Mouse (Mus musculus) sigmoid colon, adult 10 weeks (tissue): Measurements from ENCODE around the gene Tas2r115. TPM values are rescaled to one million over a fixed set of nuclear protein-coding genes. Genes with fewer than 3 reads are reported as not detected.

ENCODE experiments used
- polyA plus RNA-seq: library from polyadenylated mRNA; stranded (reverse); fragments of 350-450 nt; fragmentation: Illumina TruSeq; extraction: RNeasy Lipid Tissue Mini Kit (QIAGEN cat#74804); gene quantifications from one replicate; pipeline ENCODE4 v1.2.3, GENCODE M21; 2014; ENCODE audit warnings: low read depth, low replicate concordance

Gene Tas2r115
- not detected for polyA plus RNA-seq

DNA sequence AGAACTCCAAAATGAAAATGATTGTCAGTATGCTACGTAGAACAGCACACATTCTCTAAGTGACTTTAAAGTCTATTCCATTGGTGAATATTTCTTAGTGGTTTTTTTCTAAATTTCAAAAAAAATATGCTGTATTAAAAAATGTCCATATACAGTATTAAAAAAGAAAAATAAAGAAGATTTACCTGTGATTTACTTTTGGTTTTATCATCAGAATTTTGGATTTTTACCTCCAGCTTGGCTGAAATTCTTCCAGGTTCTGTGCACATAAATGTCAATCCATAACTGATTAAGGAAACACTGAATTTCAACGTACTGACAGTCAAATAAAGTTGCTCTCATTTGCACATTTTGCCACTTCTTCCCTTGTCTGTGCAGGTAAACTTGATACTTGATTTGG, at the start of gene Tas2r115:
Gene Tas2r115, minus strand, starts transcription at position 101 of the 400 bp plus-strand sequence.

DNA sequence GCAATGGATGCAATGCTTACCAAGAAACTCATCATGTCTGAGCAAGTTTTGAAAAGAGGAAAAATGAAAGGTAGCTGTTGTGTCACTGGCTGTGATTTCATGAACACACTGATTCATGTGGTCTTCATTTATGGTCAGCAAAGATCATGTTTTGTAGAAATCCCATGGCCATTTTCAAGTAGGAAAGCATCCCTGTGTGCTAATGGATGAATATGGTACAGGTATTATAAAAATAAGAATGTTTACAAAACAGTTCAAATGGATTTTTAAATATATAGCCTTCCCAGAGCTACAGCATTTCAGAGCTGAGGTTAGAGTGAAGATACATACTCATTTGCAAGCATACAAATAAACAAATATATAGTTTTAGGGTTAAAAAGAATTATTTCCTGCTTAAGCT, 40.2 kb upstream of the Tas2r115 start, which contains the start of gene Tas2r136:
Gene Tas2r136, minus strand, starts transcription at position 101 of the 400 bp plus-strand sequence.

GRCm38 (mm10) chr6:132761831-132762230, 24.0 kb upstream of the Tas2r115 start, which contains the start of gene Tas2r102:
Gene Tas2r102, plus strand, starts transcription at chr6:132762131.

DNA sequence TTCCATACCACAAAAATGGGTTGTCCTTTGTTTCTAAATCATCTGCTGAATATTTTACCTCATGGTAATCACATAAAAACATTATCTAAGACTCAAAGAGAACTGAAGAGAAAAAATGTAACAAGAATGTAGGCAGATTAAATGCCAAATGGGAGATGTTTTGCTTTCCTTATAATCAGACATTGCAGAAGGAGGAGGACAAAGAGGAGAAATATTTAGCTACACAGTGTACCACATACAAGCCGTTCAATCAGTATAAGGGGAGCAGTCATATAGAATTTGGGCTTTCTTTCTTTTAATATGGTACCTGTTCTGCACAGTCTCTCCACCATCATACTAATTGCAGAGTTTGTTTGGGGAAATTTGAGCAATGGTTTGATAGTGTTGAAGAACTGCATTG, 16.6 kb upstream of the Tas2r115 start, which contains the start of gene Tas2r124:
Gene Tas2r124, plus strand, starts transcription at position 301 of the 400 bp plus-strand sequence.

GRCm38 (mm10) chr6:132711828-132712227, 26.0 kb downstream of the Tas2r115 start, which contains the start of gene Tas2r122:
Gene Tas2r122, minus strand, starts transcription at chr6:132711928.

GRCm38 (mm10) chr6:132700907-132701306, 36.9 kb downstream of the Tas2r115 start, which contains the start of gene Tas2r121:
Gene Tas2r121, minus strand, starts transcription at chr6:132701007.

Other genes with a start within 250 kb of the Tas2r115 start
- not detected for gene Prh1, start 168.2 kb downstream of the Tas2r115 start, polyA plus RNA-seq
- gene Prp2, start 142.1 kb downstream of the Tas2r115 start, polyA plus RNA-seq: not detected
- not detected for gene A630073D07Rik, start 86.5 kb downstream of the Tas2r115 start, polyA plus RNA-seq
- not detected for gene Tas2r120, start 81.1 kb downstream of the Tas2r115 start, polyA plus RNA-seq
- not detected for gene Tas2r121, start 37.0 kb downstream of the Tas2r115 start, polyA plus RNA-seq
- not detected for gene Tas2r122, start 26.1 kb downstream of the Tas2r115 start, polyA plus RNA-seq
- gene Tas2r124, start 16.7 kb upstream of the Tas2r115 start, polyA plus RNA-seq: not detected
- not detected for gene Tas2r102, start 24.1 kb upstream of the Tas2r115 start, polyA plus RNA-seq
- not detected for gene Tas2r136, start 40.1 kb upstream of the Tas2r115 start, polyA plus RNA-seq
- gene Tas2r117, start 64.8 kb upstream of the Tas2r115 start, polyA plus RNA-seq: not detected
- not detected for gene Tas2r123, start 109.1 kb upstream of the Tas2r115 start, polyA plus RNA-seq
- gene Tas2r116, start 117.4 kb upstream of the Tas2r115 start, polyA plus RNA-seq: not detected
- not detected for gene Tas2r110, start 130.0 kb upstream of the Tas2r115 start, polyA plus RNA-seq
- gene Tas2r113, start 155.0 kb upstream of the Tas2r115 start, polyA plus RNA-seq: not detected
- not detected for gene Tas2r125, start 171.6 kb upstream of the Tas2r115 start, polyA plus RNA-seq
- gene Tas2r129, start 213.1 kb upstream of the Tas2r115 start, polyA plus RNA-seq: not detected
- gene Tas2r131, start 219.9 kb upstream of the Tas2r115 start, polyA plus RNA-seq: not detected
- not detected for gene Tas2r109, start 242.9 kb upstream of the Tas2r115 start, polyA plus RNA-seq